Mouse (Mus musculus) embryonic facial prominence, embryonic 12.5 days (tissue): ENCODE results near the gene Smim6. TPM values are rescaled to one million over a fixed set of nuclear protein-coding genes. Genes with fewer than 3 reads are reported as not detected.

ENCODE experiments used
- ATAC-seq: fragments of 200-750 bp; cut with Nextera tagmentation; 2 replicates; pipeline ENCODE4 v1.8.0; 2017; ENCODE audit not compliant: insufficient number of reproducible peaks, insufficient read depth, low FRiP score, low TSS enrichment
- H3K27ac ChIP-seq: fragments of 300-500 bp; sonication (generic); 2 replicates; pipeline ENCODE4 v1.5.1; 2016; ENCODE audit warnings: mild to moderate bottlenecking
- H3K27me3 ChIP-seq: fragments of 300-500 bp; sonication (generic); 2 replicates; pipeline ENCODE4 v1.6.1; 2016; ENCODE audit warnings: mild to moderate bottlenecking, moderate library complexity
- H3K36me3 ChIP-seq: fragments of 300-500 bp; sonication (generic); 2 replicates; pipeline ENCODE4 v1.6.1; 2016; ENCODE audit warnings: mild to moderate bottlenecking
- H3K4me1 ChIP-seq: fragments of 300-500 bp; sonication (generic); 2 replicates; pipeline ENCODE4 v1.6.1; 2016
- H3K4me2 ChIP-seq: fragments of 300-500 bp; sonication (generic); replicated peaks from 2 replicates; pipeline ENCODE4 v1.6.1; 2016; ENCODE audit warnings: mild to moderate bottlenecking, moderate library complexity
- H3K4me3 ChIP-seq: fragments of 300-500 bp; sonication (generic); 2 replicates; pipeline ENCODE4 v1.5.1; 2016; ENCODE audit warnings: mild to moderate bottlenecking
- H3K9ac ChIP-seq: fragments of 300-500 bp; sonication (generic); 2 replicates; pipeline ENCODE4 v1.6.1; 2016; ENCODE audit warnings: mild to moderate bottlenecking, moderate library complexity
- H3K9me3 ChIP-seq: fragments of 300-500 bp; sonication (generic); 2 replicates; pipeline ENCODE4 v1.6.1; 2016; ENCODE audit warnings: mild to moderate bottlenecking, moderate library complexity
- WGBS: fragments of 180-500 bp; shearing (Covaris S2); methylation state at CpG from one replicate; pipeline ENCODE4 v1.1.7; 2016; 5-methylcytosine and 5-hydroxymethylcytosine counted together
- polyA plus RNA-seq: library from polyadenylated mRNA; unstranded; fragments of >200 nt; fragmentation: Nextera tagmentation; extraction: Ambion mirVana; gene quantifications from 2 replicates; pipeline ENCODE4 v1.2.1, GENCODE M21; 2016

The Smim6 gene
- polyA plus RNA-seq, 1 experiment from 2014 or later, result 1.00 TPM

DNA sequence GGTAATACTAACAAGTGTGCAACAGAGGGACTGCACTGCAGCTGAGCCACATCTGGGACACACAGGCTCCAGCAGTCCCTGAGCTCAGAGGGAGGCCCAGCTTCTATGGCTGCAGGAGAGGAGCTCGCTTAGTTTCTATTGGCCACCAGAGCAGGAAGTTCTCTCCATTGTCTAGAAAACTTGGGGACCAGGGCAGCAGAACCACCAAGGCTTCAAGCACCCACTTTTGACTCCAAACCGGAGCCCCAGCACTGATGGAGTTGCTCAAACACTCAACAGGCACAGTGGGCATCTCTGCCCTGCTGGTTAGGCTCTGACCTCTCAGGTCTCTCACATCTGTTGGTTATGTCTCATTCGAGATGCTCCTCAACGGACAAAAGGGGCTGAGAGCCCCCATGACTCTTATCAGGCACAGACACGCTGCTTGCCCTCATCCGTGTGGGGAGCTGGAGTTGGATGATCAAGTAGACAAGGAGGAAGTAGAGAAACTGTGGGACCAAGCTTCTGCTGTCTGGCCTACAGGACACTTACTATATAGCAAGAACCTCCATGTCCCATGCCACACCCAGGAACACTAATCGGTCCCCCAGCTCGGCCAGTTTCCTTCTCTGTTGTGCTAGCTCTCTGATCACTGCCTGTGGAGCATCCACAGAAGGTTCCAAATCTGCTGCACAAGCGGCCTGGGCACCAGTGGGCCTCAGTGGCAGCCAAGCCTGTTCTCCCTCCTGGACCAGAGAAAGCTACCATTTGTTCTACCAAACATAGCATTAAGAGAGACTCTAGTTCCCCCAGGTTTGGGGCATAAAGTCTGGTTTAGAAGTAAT is 10.3 kb upstream of the Smim6 start:
- Histone ChIP-seq H3K9me3 (no peaks in the 10 kb centered on the region), H3K36me3 (0 out of 2 replicates have a peak, but pooled peaks cover 7% of the 10 kb centered on the region), H3K4me2 (no peak overlapping the region), H3K9ac (no peak overlapping the region), H3K27ac (no peak overlapping the region), H3K27me3 (no peaks in the 10 kb centered on the region), H3K4me3 (no peak overlapping the region), H3K4me1 (peaks cover 34% of the 10 kb centered on the region)
- no peak for ATAC-seq
- 87% methylated on average over 9 of the region's 9 CpGs for WGBS

DNA sequence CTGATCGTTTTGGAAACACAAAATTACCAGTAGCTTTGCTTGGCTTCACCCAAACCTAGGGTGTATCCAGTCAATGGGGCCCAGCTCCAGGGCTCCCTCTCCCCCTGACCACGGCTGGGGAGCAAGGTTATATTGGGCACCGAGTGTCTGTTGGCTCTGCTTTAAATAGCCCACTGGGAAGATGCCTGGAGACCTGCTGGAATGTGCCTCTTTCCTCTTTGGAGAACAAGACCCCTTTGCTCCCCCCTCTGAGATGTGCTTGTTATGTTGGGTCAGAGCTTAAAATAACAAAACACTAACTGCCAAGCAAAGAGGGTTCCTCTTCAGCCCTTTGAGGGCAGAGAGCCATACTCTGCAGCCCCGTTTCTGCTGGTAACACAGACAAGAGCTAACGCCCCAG is 9.6 kb upstream of the Smim6 start:
- Histone ChIP-seq H3K9ac (no peak overlapping the region), H3K4me3 (no peak overlapping the region), H3K4me1 (peaks cover 34% of the 10 kb centered on the region), H3K36me3 (0 out of 2 replicates have a peak, but pooled peaks cover 3% of the 10 kb centered on the region), H3K27me3 (no peaks in the 10 kb centered on the region), H3K4me2 (no peak overlapping the region), H3K9me3 (no peaks in the 10 kb centered on the region), H3K27ac (no peak overlapping the region; the same call in 1 of the 2 replicates)
- ATAC-seq, result no peak
- 77% methylated on average over 5 of the region's 5 CpGs for WGBS

GRCm38 (mm10) chr11:115902831-115903230 is 9.0 kb upstream of the Smim6 start:
- no peak overlapping the region for H3K4me3 ChIP-seq
- no peaks in the 10 kb centered on the region for H3K9me3 ChIP-seq
- H3K27ac ChIP-seq, result no peak overlapping the region
- no peak overlapping the region for H3K9ac ChIP-seq
- H3K4me1 ChIP-seq, result peaks cover 34% of the 10 kb centered on the region
- ATAC-seq, result no peak
- H3K4me2 ChIP-seq, result no peak overlapping the region
- no peaks in the 10 kb centered on the region for H3K27me3 ChIP-seq
- H3K36me3 ChIP-seq, result 0 out of 2 replicates have a peak, but pooled peaks cover 3% of the 10 kb centered on the region
- WGBS, result 68% methylated on average over 1 of the region's 1 CpGs

DNA sequence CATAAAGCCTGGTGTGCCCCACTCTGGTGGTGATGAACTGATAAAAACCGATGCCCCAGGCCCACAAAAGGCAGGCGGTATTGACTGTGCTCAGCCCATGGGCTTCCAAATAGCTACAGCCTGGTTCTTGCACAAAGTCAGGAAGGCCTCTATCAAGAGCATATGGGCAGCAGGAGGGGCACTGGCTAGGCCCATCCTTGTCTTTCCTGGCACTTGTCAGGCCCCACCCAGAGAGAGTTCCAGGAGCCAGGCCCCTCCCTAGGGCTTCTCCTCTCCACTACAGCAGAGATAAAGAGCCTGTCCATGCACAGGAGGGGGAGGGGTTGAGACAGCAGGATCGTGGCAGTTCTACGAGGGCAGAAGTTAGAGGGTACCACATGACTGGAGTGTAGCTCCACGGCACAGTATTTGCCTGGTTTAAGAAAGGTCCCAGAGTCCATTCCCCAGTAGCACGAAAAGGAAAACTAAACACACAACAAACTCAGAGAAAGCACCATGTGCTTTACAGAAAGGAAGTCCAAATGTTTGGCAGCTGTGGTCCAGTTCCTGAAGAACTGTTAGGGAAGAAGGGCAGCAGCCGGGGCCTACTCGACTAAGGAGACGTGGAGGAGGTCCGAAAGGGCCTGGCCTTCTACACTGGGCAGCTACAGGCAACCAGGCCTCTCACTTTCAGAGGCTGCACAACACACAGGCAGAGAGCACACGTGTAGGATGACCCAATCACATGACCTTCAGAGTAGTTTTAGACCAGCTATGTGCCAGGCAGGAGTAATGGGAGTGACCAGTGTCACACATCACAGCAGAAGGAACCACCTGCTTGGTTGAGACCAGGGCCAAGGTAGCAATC is 8.2 kb upstream of the Smim6 start:
- no peak overlapping the region for H3K9ac ChIP-seq
- no peaks in the 10 kb centered on the region for H3K27me3 ChIP-seq
- ATAC-seq, result no peak
- 71% methylated on average over 11 of the region's 11 CpGs for WGBS
- H3K36me3 ChIP-seq, result peaks cover 7% of the 10 kb centered on the region; the same call in 1 of the 2 replicates
- no peak overlapping the region for H3K4me3 ChIP-seq
- H3K9me3 ChIP-seq, result no peaks in the 10 kb centered on the region
- H3K27ac ChIP-seq, result peak overlapping the region; percentile 41; the same call in 1 of the 2 replicates
- H3K4me1 ChIP-seq, result peaks cover 34% of the 10 kb centered on the region
- no peak overlapping the region for H3K4me2 ChIP-seq

DNA sequence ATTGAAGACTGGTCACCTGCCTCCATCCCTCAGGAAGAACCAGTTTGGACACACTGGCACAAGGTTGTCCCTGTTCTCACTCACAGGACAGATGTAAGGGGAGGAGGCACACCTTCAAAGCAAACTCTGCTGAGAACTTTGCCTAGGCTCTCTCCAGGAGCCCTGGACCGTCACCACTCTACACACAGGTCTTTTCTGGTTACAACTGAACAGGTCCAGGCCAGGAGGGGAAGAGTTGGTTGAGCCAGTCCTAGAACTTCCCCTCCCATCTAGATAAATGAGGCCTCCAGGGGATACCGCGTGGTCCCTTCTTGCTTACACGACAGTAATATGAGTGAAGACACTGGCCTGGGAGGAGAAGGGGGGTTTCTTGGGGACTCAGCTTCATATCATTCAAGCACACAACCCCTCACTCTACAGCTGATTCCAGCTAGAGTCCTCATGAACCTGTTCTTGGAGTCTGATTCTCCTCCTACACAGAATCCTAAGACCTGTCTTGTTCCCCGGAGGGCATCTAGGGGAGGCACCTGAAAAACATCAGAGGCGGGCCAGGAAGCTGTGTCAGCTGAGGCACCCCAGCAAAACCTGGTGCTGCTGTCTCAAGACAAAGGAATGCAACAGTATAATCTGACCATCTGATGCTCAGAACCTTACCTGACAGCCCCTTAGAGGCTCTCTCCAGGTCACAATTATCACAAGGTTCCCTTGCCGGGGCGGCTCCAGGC is 7.4 kb upstream of the Smim6 start:
- Histone ChIP-seq H3K9ac (no peak overlapping the region), H3K4me3 (no peak overlapping the region), H3K4me2 (no peak overlapping the region), H3K27ac (peak overlapping the region; percentile 51), H3K27me3 (no peaks in the 10 kb centered on the region), H3K36me3 (peaks cover 7% of the 10 kb centered on the region; the same call in 1 of the 2 replicates), H3K9me3 (no peaks in the 10 kb centered on the region), H3K4me1 (peaks cover 34% of the 10 kb centered on the region)
- WGBS, result 76% methylated on average over 8 of the region's 8 CpGs
- ATAC-seq, result no peak

DNA sequence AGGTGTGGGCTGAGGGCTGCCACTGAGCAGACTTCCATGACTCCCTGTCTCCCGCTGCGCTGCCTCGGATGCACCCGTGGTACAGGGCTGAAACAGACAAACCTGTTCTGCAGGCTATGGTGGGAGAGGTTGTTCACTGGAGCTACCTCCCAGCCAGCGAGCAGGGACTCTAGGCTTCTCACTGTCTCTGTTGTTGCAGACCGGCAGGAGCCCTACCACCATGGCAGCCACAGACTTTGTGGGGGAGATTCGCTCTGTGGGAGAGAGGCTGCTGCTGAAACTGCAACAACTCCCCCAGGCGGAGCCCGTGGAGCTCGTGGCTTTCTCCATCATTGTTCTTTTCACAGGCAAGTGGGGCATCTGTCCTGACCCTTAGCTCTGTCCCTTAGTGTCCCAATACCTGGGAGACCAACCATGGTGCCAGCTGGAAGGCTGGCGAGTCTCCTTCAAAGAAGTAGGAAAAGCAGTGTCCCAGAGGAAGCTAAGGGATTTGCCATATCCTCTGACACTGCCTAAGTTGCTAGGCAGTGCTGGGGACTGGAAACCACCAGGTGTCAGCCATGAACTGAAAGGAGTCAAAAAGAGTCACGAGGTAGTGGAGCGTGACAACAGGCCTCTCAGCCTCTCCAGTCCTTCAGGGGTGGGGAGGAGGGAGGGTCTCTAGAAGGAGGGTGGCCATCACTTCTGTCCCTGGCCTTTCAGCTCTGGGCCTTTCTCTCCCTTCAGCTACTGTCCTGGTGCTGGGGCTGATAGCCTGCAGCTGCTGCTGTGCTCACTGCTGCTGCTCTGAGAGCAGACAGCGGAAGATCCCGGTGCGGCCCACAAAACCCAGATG is 6.6 kb upstream of the Smim6 start:
- Histone ChIP-seq H3K27ac (peak overlapping the region; percentile 51), H3K4me1 (peaks cover 26% of the 10 kb centered on the region), H3K27me3 (no peaks in the 10 kb centered on the region), H3K9ac (no peak overlapping the region), H3K9me3 (no peaks in the 10 kb centered on the region), H3K36me3 (peaks cover 9% of the 10 kb centered on the region; the same call in 1 of the 2 replicates), H3K4me2 (0 out of 2 replicates have a peak overlapping the region, but pooled peaks have one; percentile 1), H3K4me3 (no peak overlapping the region)
- 0 out of 2 replicates have a peak, but pooled peaks have one; percentile 33 for ATAC-seq
- 51% methylated on average over 16 of the region's 16 CpGs for WGBS

DNA sequence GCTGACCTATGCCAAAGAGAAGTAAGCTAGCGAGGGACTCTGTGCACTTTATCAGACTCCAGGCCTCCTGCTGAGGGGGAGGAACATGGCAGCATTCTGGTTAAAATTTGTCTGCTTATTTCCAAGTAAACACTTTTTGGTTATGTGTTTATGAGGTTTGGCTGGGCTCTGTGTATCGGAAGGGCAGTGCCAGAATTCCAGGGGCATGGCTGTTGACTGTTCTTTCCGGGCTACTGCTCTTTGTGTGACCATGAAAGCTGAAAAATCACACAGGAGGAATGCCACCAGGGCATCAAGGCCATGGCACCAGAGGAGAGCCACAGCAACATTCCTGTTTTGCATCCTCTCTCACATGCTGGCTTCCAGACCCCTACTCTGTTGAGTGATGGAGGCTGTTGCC is 5.7 kb upstream of the Smim6 start:
- no peak overlapping the region for H3K27ac ChIP-seq
- peaks cover 16% of the 10 kb centered on the region for H3K4me1 ChIP-seq
- no peaks in the 10 kb centered on the region for H3K27me3 ChIP-seq
- H3K4me3 ChIP-seq, result no peak overlapping the region
- no peak overlapping the region for H3K9ac ChIP-seq
- ATAC-seq, result no peak
- peaks cover 13% of the 10 kb centered on the region; the same call in 1 of the 2 replicates for H3K36me3 ChIP-seq
- WGBS, result 76% methylated on average over 3 of the region's 3 CpGs
- H3K9me3 ChIP-seq, result no peaks in the 10 kb centered on the region
- no peak overlapping the region for H3K4me2 ChIP-seq

DNA sequence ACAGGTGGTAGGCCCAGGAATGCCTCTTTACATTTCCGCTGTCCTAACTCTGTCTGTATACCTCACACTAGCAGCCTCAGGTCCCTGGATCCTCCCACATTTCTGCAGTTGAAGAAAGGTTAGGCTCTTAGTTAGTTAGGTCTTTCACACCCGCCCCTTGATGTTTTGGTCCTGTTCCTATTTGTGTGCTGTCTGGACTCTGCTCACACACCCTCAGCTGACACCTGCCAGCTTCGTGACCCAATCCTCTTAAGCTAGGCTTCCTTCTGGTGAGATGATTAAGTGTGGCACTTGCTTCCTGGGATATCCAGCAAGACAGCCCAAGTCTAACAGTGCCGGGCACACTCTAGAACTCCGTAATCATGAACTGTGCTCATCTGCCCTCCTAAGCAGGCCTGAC is 5.3 kb upstream of the Smim6 start:
- Histone ChIP-seq H3K4me1 (peaks cover 16% of the 10 kb centered on the region), H3K4me3 (no peak overlapping the region), H3K9ac (no peak overlapping the region), H3K4me2 (no peak overlapping the region), H3K27ac (no peak overlapping the region), H3K27me3 (no peaks in the 10 kb centered on the region), H3K9me3 (no peaks in the 10 kb centered on the region), H3K36me3 (peaks cover 13% of the 10 kb centered on the region; the same call in 1 of the 2 replicates)
- no peak for ATAC-seq
- 89% methylated on average over 5 of the region's 5 CpGs for WGBS

DNA sequence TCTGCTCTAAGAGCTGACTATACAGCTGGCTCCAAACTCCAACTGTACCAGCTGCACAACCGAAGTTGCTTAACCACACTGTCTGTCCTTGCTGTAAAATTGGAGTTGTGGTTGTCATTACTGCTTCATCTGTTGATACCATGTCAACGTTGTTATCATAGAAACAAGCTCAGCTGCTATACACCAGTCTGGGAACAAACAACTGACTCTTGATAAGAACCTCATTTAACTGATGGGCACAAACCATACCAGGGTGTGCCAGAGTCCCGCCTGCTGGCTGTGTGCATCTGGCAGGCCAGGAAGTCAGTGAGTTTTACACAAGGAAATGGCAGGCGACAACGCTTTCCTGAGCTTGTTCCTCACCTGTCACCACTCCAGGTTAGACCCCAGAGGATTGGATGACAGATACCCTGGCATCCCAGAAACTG is 669 bp upstream of the Smim6 start:
- Histone ChIP-seq H3K27ac (no peak overlapping the region), H3K9me3 (no peaks in the 10 kb centered on the region), H3K4me2 (no peak overlapping the region), H3K36me3 (peaks cover 35% of the 10 kb centered on the region; the same call in 1 of the 2 replicates), H3K27me3 (no peaks in the 10 kb centered on the region), H3K9ac (no peak overlapping the region), H3K4me3 (no peak overlapping the region), H3K4me1 (0 out of 2 replicates have a peak, but pooled peaks cover under 1% of the 10 kb centered on the region)
- WGBS, result 94% methylated on average over 5 of the region's 5 CpGs
- no peak for ATAC-seq

DNA sequence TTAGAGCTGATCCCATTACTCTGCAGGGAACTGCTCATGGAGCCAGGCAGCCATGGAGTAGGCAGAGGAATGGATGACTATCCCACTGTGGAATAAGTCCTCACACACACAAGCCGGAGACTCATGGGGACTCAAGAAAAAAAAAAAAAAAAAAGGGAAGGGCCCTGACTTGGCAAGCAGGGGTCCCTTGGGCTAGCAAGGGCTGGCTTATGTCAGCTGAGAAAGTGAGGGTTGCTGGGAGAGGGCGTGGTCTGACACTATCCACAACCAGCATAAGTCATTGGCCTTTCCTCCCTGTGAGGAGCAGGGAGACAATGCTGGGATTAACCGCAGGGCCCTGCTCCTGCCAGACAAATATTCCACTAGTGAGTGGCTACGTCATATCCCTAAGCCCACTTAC is 4.8 kb downstream of the Smim6 start:
- WGBS, result 94% methylated on average over 4 of the region's 4 CpGs
- H3K4me2 ChIP-seq, result no peak overlapping the region
- H3K9me3 ChIP-seq, result no peaks in the 10 kb centered on the region
- H3K27me3 ChIP-seq, result no peaks in the 10 kb centered on the region
- no peak overlapping the region for H3K9ac ChIP-seq
- no peak overlapping the region for H3K27ac ChIP-seq
- peaks cover 31% of the 10 kb centered on the region; the same call in 1 of the 2 replicates for H3K36me3 ChIP-seq
- no peak overlapping the region for H3K4me3 ChIP-seq
- ATAC-seq, result no peak
- no peaks in the 10 kb centered on the region for H3K4me1 ChIP-seq
